Mouse (Mus musculus): ENCODE results near the gene Leap2.
"Not testable (repeated sequence)": the region's sequence is repeated elsewhere in the genome, so short reads cannot be mapped to it uniquely, and the experiment has no call there.

Gene Leap2

GRCm38 (mm10) chr11:53436338-53436737 lies 13.4 kb upstream of the Leap2 start:
- no peak for DNase-seq

DNA sequence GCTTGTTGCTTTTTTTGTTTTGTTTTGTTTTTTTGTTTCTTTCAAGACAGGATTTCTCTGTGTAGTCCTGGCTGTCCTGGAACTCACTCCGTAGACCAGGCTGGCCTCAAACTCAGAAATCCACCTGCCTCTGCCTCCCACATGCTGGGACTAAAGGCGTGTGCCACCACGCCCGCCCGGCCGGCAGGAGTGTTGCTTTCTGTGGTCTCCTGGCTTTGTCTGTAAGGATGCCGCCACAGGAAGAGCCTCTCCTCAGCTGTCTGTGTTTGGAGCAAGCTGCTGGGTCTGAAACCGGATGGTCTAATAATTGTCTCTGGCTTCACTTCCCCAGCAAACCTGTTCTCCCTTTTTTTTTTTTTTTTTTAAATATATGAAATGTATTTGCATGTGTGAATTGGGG lies 12.5 kb upstream of the Leap2 start:
- no peak for DNase-seq

GRCm38 (mm10) chr11:53433057-53433456 lies 10.1 kb upstream of the Leap2 start:
- no peak for DNase-seq

DNA sequence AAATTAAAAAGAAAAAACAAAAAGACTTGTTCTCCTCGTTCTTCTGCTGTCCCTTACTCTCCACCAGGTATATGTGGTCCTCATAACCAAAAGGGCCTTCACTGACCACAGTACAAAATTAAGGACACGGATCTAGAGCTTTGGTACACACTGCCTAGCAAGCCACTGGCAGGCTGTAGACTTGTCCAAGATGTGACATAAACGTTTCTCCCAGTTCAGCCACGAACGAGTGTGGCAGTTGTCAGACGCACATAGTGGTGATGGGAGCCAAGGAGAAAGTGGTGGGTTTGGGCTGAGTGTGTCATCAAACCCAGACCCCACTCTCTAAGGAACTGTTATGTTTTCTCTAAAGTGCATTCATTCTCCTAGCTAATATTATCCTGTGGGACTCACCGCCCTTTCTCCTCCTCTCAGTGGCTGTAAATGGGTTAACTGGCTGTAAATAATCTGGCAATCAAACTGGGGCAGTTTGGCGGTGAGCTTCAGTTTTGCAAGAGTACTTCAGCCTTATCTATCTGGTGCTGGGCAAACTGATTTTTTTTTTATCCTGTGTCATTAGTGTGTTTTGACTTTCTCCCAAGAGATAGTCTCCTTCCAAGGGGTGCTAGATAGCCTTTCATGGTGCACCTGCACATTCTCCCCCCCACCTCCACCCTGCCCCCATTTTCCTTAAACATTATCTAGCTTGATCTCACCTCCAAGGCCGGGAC lies 8.5 kb upstream of the Leap2 start:
- peak; percentile 48 for DNase-seq

- peak; percentile 100 for DNase-seq
These were observed 7.8 kb upstream of the Leap2 start, which contains the start of the genes Uqcrq and Gdf9 for GRCm38 (mm10) chr11:53430670-53431346. Uqcrq (minus strand) TSS chr11:53430831. Gdf9 (plus strand) TSS chr11:53431023.

DNA sequence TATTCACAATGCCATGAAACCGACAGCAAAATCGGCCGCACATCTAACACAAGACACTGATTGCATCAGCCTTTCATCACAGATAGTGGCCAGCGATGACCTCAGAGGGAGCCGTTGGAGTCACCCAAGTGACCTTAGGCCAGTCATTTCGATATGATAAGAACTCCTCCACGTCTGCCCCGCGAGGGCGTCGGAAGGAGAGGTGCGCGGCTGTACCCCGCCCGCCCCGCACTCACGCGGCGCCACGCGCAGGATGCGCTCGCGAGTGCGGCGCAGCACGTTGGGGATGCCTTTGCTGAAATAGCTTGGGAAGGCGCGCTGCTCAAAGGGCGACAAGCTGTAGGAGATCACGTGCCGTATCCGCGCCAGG lies 7.3 kb upstream of the Leap2 start:
- no peak for DNase-seq

- DNase-seq, result no peak
These were observed 6.2 kb upstream of the Leap2 start for GRCm38 (mm10) chr11:53429182-53429581.

DNA sequence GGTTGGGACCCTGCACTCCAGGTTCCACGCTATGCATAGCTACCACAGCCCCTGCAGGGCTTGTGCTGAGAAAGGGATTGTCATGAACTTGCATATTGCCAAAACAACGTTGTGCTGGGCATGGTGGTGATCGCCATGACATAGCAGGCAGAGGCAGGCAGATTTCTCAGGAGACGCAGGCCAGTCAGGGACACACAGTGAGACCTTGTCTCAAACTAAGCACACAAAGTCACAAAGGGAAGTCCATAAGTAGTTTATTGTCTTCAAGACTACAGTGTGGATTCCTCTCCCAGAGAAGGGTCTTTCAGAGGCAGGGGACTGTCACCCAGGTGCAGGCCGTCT lies 5.7 kb upstream of the Leap2 start:
- DNase-seq, result no peak

- no peak for DNase-seq
These were observed 5.2 kb upstream of the Leap2 start for GRCm38 (mm10) chr11:53427993-53428715.

- DNase-seq, result not testable (repeated sequence)
These were observed 3.9 kb upstream of the Leap2 start for GRCm38 (mm10) chr11:53426914-53427313.

DNA sequence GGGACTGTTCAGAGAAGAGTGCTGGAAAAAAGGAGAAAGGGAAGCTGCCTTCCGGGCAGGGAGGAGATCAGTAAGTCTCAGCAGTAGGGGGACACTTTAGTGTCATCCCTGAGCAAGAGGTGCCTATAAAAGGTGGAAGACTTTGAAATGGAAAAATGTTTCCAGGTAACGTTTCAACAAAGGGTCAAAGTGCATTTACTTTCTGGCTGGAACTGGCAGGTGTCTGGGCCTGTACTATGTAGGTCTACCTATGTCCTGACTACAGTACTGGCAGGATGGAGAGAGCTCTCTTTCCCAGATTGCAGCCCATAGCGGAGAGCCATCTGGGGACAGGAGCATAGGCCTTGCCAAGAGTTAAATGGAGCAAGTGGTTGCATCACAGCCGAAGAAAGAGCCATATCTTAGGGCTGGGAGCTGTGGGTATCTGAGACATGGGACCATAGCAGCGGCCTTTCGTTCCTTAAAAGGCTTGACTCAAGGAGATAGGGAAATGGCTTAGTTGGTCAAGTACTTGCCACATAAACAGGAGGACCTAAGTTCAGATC lies 2.8 kb upstream of the Leap2 start:
- no peak for DNase-seq

DNA sequence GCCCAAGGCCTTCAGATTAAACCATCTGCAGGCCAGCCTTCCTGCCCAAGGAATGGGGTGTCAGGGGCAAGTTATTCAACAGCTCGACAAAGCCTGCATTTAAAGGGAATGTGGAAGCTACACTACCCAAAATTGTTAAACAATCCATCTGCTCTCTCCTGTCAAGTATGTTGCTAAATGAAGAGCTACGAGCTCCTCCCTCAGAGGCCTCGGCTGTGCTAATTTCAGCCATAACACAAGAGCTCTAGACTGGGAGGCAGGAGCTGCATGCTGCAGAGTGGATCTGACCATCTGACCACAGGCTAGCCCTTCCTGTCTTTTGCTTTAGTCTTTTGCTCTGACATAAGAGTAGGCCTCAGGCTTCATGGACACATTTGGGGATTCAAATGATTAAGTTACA lies 2.3 kb upstream of the Leap2 start:
- DNase-seq, result no peak

DNA sequence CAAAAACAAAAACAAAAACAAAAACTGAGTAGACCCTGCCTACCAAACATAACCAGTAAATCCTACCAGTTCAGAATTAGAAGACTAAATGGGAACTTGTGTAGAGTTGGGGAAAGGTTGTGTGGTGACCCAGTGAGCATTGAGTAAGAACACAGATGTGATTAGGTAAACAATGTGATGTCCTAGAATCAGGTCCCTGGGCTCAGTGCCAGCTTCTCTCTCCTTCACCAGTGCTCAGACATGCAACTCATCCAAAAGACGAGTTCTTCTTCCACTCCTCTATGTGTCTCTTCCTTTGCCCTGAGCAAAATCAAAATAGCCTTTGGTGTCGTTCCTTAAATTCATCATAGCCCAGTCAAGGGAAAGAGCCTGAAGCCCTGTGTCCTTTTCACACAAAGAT lies 1.9 kb upstream of the Leap2 start:
- no peak for DNase-seq

- DNase-seq, result no peak
These were observed 4.9 kb downstream of the Leap2 start for GRCm38 (mm10) chr11:53418048-53418447.

GRCm38 (mm10) chr11:53413871-53414270 lies 9.1 kb downstream of the Leap2 start:
- no peak for DNase-seq

DNA sequence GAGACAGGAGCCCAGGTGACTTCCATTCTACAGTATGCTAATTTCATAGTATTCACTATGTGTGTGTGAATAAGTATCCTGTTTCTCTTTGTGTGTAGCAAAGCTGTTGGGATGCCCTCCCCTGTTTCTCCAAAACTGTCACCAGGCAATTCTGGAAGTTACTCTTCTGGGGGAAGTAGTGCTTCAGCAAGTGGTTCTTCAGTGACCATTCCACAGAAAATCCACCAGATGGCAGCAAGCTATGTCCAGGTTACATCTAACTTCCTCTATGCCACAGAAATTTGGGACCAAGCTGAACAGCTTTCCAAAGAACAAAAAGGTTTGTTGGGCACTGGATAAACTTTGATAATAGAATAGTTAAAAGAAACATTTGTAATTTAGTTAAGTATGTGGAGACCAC lies 11.2 kb downstream of the Leap2 start:
- peak; percentile 45 for DNase-seq

- DNase-seq, result no peak
These were observed 19.3 kb downstream of the Leap2 start for GRCm38 (mm10) chr11:53403638-53404037.

GRCm38 (mm10) chr11:53393856-53394255 lies 29.1 kb downstream of the Leap2 start:
- no peak for DNase-seq

GRCm38 (mm10) chr11:53383758-53384428 lies 39.1 kb downstream of the Leap2 start:
- no peak for DNase-seq

DNA sequence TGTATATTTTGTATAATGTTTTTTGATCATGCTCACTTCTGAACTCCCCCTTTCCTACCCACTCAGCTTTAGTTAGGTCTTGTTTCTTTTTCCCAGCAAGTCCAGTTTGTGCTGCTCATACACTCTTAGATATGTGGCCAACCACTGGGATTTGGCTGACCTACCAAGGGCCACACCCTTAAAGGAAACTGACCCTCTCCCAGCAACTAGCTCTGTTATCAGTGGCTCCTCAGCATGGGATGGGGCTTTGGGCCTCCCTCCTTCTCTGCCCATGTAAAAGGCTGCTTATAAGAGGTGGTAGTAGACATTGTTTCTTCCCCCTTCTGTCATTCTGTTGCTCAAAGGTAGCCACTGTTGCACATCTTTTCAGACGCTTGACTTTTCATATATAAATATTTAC lies 44.1 kb downstream of the Leap2 start:
- no peak for DNase-seq
